Mouse (Mus musculus) bone marrow macrophage, adult 2 months (primary cell): ENCODE results near the gene Pet117. TPM values are rescaled to one million over a fixed set of nuclear protein-coding genes. Genes with fewer than 3 reads are reported as not detected.

Experiments used
- H3K27ac ChIP-seq: 2 replicates; pipeline ENCODE4 v1.5.1; 2012; ENCODE audit warnings: low read depth, low read length; ENCODE audit not compliant: insufficient read depth
- H3K4me1 ChIP-seq: 2 replicates; pipeline ENCODE4 v1.6.1; 2012; ENCODE audit warnings: low read length; ENCODE audit not compliant: control insufficient read depth, insufficient read depth
- H3K4me3 ChIP-seq: 2 replicates; pipeline ENCODE4 v1.5.1; 2012; ENCODE audit warnings: mild to moderate bottlenecking, low read length, moderate library complexity; ENCODE audit not compliant: insufficient read depth
- CTCF ChIP-seq: IDR thresholded peaks from 2 replicates; pipeline ENCODE4 v1.5.1; 2012; ENCODE audit warnings: low read depth, mild to moderate bottlenecking, low read length, moderate library complexity
- POLR2A ChIP-seq: IDR thresholded peaks from 2 replicates; pipeline ENCODE4 v1.6.1; 2012; ENCODE audit warnings: mild to moderate bottlenecking, low read depth, low read length, borderline replicate concordance
- polyA plus RNA-seq: library from polyadenylated mRNA; stranded (reverse); fragments of >200 nt; gene quantifications from 2 replicates; pipeline ENCODE4 v1.2.4, GENCODE M21; 2012; ENCODE audit not compliant: missing spikeins, insufficient read depth, insufficient read length

The Pet117 gene
- 3.6 TPM in 1 of 2 replicates, not detected in the other for polyA plus RNA-seq

DNA sequence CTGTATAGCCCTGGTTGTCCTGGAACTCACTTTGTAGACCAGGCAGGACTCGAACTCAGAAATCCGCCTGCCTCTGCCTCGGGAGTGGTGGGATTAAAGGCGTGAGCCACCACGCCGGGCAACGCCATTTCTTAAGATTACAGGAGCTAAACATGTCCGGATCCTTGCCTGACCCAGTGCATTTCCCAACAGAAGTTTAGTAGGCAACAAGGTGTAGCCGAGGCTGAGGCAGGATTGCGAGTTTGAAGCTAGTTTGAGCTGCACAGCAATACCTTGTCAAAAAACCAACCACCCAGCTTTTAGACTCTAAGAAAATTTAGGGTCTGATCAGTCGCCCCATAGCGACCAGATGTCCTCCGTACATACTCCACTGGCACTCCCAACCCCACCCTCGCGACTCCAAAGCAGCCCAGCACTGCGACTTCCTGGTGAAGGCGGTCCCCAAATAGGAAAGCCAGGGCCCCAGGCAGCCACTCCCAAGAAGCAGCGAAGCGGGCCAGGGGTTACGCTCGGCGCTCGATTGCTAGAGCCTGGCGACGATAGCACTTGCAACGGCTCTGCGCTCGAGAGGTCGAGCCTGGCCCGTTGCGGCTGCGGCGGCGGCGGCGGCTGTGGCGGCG, at the start of gene Pet117, which contains the start of gene Kat14:
TSS of gene Pet117 (plus strand) at position 597 of the 620 bp plus-strand sequence.
TSS of gene Kat14 (plus strand) at position 584 of the 620 bp plus-strand sequence.
- Histone ChIP-seq H3K4me3 (peak within 1 kb of the TSS; percentile 86), H3K4me1 (peaks cover 13% of the 10 kb centered on the region), H3K27ac (peak within 1 kb of the TSS; percentile 96)
- TF ChIP-seq POLR2A = no peak

DNA sequence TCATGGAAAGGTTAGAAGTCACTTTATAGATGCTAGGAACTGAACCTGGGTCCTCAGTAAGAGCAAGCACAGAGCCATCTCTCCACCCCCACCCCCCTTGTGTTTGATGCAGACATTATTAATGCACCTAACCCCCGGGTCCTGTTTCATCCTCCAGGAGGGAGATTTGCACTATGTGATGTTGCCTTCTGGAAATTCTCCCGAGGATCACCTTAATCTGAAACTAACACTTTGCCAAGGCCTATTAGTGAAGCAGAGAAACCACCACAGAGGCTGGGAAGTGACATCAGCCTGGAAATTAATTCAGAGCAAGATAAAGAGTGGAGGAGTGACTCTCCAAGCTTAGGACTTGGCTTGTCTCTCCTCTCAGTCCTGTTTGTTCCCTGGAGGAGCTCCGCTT, 44.6 kb upstream of the Pet117 start:
- H3K4me1 ChIP-seq = no peaks in the 10 kb centered on the region; the same call in 1 of the 2 replicates
- H3K4me3 ChIP-seq = no peak overlapping the region
- no peak overlapping the region for H3K27ac ChIP-seq
- TF ChIP-seq CTCF = no peak
- TF ChIP-seq POLR2A = no peak

DNA sequence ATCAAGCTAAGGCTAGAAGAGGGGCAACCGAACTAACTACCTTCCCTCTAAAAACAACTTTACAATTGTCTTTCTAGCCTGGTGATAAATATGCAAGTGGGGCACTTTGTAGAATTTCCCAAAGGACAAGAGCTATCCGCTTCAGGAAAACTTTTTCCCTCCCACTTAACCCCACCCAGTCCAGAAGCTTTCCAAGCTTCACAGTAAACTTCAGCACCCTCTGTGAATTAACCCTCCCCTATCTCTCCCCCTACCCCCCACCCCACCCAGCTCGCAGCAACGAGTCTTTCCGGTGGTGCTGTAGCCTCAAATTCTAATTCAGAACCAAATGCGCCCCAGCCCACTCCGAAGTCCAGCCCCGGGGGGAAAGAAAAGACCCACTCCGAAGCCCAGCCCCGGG, 39.3 kb upstream of the Pet117 start:
- Histone ChIP-seq H3K27ac (no peak overlapping the region), H3K4me1 (no peaks in the 10 kb centered on the region), H3K4me3 (no peak overlapping the region)
- no peak for TF ChIP-seq POLR2A
- TF ChIP-seq CTCF = no peak

DNA sequence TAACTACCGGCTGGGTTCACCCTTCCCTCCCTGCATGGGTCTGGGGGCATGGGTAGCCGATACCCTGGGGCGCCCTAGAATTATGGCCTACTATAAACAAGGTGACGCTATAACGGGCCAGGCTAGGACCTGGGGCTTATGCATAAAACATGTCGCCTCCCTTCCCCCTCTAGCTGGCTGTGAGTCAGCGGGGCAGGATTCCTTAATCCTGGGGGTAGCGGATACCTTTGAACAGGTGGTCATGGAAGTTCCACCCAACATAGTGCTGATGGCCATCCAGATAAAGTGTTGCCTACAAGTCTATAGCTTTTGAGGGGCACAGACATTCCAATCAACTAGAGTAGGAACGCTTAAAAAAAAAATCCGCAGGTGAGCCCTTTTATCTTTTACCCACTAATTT, 38.9 kb upstream of the Pet117 start:
- Histone ChIP-seq H3K27ac (no peak overlapping the region), H3K4me3 (no peak overlapping the region), H3K4me1 (no peaks in the 10 kb centered on the region)
- TF ChIP-seq CTCF (no peak), POLR2A (no peak)

DNA sequence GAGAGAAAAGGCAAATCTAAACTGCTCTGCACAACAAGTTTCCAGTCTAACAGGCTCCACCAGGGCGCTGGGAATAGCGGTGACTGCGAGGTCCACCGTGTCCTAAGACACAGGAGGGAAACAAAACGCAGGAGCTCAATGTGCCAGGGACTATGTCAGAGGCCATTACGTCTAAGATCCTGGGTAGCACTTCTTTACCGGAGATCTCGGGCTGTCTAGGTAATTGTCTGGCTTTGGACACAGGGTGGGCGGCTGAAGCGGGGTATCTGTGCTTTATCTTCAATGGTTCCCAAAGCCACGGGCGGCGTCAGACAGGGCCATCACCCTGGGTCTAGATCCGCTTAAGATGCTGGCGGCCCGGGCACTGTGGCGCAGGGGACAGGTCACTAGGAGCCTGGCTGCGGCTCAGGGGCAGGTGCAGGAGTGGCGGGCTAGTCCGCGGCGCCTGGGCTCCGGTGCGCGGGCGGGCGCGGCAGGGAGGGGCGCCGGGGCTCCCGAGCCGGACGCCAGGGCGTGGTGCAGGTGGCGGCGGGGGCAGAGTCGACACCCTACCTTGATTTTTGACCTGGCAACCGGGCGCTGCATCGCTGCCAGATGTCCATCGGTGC, 38.3 kb upstream of the Pet117 start:
- TF ChIP-seq CTCF = no peak
- TF ChIP-seq POLR2A = no peak
- Histone ChIP-seq H3K27ac (no peak overlapping the region), H3K4me1 (no peaks in the 10 kb centered on the region), H3K4me3 (peak overlapping the region; percentile 53)

DNA sequence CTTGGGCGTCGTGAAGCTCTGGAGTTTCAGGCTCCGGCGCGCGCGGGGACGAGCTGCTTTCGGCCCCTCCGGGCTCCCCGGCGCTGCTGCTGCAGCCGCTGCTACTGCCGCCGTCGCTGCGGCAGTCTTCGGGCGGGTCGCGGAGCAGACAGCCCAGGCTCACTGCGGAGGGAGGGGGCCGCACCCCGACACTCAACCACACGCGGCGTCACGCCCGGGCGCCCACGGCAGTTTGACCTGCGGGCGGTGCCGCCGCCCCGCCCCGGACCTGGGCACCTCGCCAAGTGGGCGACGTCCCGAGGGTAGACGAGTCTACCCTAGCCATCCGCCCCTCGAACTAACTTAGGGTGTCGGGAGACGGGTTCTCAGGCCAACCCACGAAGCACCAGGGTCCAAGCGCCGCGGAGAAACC, 37.8 kb upstream of the Pet117 start:
- TF ChIP-seq POLR2A (no peak), CTCF (no peak)
- H3K4me3 ChIP-seq = peak overlapping the region; percentile 53
- H3K4me1 ChIP-seq = no peaks in the 10 kb centered on the region
- H3K27ac ChIP-seq = no peak overlapping the region

DNA sequence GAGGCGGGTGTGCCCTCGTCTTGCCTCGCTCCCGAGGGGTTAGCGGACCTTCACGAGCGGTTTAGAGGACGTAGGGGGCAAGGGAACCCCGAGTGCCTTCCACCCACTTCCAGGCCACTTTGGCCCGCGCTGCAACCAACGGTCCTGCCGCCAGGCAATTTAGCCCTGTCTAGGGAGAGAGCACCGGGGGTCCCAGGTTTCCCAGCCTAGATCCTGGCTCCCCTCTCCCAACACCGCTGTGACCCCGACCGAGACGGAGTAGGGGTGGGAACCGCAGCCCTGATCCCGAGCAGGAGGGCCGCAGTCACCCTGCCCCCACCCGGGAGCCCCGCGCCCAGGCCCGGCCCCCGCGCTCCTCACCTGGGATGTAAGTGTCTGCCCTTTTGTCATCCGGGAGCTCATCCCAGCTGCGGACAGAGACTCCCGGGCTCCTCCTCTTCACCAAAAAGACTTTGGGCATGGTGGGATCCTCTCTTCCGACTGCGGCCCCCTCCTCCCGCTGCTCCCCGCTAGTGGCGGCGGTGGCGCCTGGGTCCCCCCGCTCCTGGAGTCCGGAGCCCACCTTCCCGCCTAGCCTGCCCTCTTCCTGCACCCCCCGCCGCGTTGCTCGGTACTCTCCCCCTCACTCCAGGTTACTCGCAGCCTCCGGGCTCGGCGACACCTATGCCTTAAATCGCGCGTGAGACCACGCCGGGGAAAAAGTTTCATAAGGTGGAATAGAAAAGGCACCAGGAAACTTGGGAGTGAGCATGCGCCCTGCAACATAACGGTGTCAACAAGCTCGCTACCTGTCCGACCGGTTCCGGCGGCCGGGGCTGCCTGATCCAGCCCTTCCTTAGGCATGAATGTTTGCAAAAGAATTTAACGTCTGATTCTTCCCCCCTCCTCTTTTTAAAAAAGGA, 37.1 kb upstream of the Pet117 start, which contains the start of gene Ovol2:
TSS of gene Ovol2 (minus strand) at position 746 of the 902 bp plus-strand sequence.
- H3K4me1 ChIP-seq = peaks cover 3% of the 10 kb centered on the region
- TF ChIP-seq POLR2A (no peak), CTCF (no peak)
- H3K4me3 ChIP-seq = peak within 1 kb of the TSS; percentile 53
- no peak within 1 kb of the TSS for H3K27ac ChIP-seq

DNA sequence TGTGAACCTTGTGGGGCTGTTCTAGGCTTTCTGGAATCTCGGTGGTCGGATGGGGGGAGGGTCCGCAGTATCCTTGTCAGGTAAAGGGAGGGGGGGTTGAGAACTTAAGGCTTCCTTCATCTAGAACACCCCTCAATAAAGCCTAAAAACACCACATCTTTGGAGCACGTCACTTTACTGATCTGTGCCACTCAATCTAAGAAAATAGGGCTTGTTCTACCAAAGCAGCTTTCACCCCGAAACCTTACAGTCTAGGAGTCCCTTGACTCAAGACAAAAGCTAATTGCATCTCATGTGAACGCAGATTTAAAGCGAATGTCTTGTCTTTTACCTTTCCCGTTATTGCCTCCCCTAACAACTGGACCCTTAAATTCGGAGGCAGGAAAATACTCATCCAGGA, 36.3 kb upstream of the Pet117 start:
- H3K4me3 ChIP-seq = peak overlapping the region; percentile 18
- H3K4me1 ChIP-seq = peaks cover 7% of the 10 kb centered on the region
- no peak overlapping the region for H3K27ac ChIP-seq
- TF ChIP-seq POLR2A (no peak), CTCF (no peak)

DNA sequence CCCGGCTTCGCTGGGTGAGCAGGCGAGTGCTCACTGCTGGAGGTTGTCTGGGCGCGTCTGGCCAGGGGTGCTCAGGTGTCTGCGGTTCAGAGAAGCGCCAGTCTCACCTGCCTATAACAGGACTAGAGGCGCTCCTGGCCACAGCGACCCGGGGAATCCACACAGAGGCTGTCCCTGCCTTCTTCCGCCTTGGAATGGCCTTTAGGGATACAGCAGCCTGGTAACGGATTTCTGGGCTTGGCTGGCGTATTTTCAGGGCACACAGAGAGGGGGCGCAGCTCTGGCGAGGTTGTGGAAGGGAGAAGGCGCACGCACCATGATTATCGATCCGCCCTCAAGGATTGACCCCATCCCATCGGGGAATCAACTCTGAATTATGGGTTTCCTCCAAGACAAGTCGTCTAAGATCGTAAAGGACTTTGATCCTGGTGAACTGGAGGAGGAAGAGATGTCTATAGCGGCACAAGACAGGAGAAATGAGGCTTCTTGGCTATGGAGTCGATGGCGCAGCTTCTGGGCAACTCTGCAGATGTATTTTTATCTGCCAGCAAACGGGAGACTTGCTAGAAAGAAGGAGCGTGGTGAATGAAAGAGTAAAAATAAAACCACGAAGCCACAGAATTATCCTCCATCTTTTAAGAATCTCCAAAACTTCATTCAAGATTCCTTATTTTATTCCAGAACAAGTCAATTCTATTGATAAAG, 35.5 kb upstream of the Pet117 start:
- Histone ChIP-seq H3K4me3 (peak overlapping the region; percentile 18; the same call in 1 of the 2 replicates), H3K27ac (no peak overlapping the region), H3K4me1 (peaks cover 9% of the 10 kb centered on the region)
- no peak for TF ChIP-seq CTCF
- TF ChIP-seq POLR2A = no peak
